Comparison of ENCODE assay signal across 21 mouse cellular contexts in the genomic region with DNA sequence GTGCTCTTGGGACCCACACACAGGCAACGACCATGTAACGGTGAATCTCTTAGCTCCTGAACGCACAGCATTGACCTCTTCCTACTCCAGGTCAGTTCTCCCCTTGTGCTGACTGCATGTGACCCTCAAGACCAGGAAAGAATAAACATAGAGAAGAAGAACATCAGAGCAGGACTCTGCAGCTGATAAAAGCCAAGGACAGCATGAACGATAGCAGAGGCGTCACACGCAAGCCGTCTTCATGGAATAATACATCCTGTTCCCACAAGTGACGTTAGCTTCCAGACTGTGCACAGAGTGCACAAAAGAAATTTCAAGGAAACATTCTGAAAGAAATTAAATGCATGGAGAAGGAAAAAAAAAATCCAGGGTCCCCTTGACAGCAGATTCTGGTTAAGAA.
DNase-seq lines count a peak whose midpoint lies in the region; ATAC-seq and TF ChIP-seq lines count a peak whose summit lies in the region.
"Had no signal": no experiment of that assay in that cellular context is flagged by ENCODE, and none has a peak within 500 bp of the region (broad histone marks: within the 10 kb centered on the region; RNA-seq: fewer than 3 reads in every experiment).

No protein-coding gene starts in this region.

- intact Hi-C loops in heart, postnatal 10 days (cut with DNase I) = loop anchor here (2.0 to 5.0 kb wide), 3 partner anchors 527 to 791 kb away; no protein-coding TSS in a partner anchor

- H3K4me2 ChIP-seq in liver, postnatal 0 days (ENCODE audit: low read depth, low read length) = no peak overlapping the region
- H3K4me2 ChIP-seq: forebrain, embryonic 13.5 days; heart, embryonic 13.5 days; hindbrain, embryonic 12.5 days; hindbrain, embryonic 15.5 days had no signal

- 75% methylated on average over 8 of the region's 8 CpGs for WGBS in liver, postnatal 0 days (ENCODE audit: insufficient replicate concordance)

- H3K27ac ChIP-seq in liver, postnatal 0 days (ENCODE audit: low read depth) = no peak overlapping the region
- H3K27ac ChIP-seq: forebrain, embryonic 10.5 days; forebrain, embryonic 13.5 days; heart, adult 2 months; heart, embryonic 10.5 days; heart, embryonic 13.5 days; hindbrain, embryonic 12.5 days; hindbrain, embryonic 15.5 days had no signal

- no peak for ATAC-seq in liver, postnatal 0 days
- ATAC-seq: activated CD4-positive, CD25-positive, alpha-beta regulatory T cell, adult 4 months; forebrain, embryonic 13.5 days; forebrain, embryonic 16.5 days; intestine, postnatal 0 days had no signal

- no peaks in the 10 kb centered on the region for H3K27me3 ChIP-seq in liver, postnatal 0 days (ENCODE audit: insufficient read depth, low read length)
- H3K27me3 ChIP-seq: forebrain, embryonic 13.5 days; heart, embryonic 13.5 days; hindbrain, embryonic 12.5 days; hindbrain, embryonic 15.5 days had no signal

- no peaks in the 10 kb centered on the region for H3K36me3 ChIP-seq in liver, postnatal 0 days (replicated peaks; ENCODE audit: insufficient read depth, low read length)
- H3K36me3 ChIP-seq: forebrain, embryonic 10.5 days; heart, embryonic 10.5 days; heart, embryonic 13.5 days; hindbrain, embryonic 12.5 days; hindbrain, embryonic 15.5 days had no signal

- H3K4me1 ChIP-seq in liver, postnatal 0 days (ENCODE audit: insufficient read depth) = no peaks in the 10 kb centered on the region

- no peak overlapping the region for H3K4me3 ChIP-seq in liver, postnatal 0 days (ENCODE audit: low read depth, low read length)
- H3K4me3 ChIP-seq: forebrain, embryonic 10.5 days; forebrain, embryonic 13.5 days; heart, adult 2 months; heart, embryonic 10.5 days; heart, embryonic 13.5 days; hindbrain, embryonic 12.5 days; hindbrain, embryonic 15.5 days had no signal

- peak; percentile 49; the same call in 1 of the 2 replicates for TF ChIP-seq EP300 in liver, postnatal 0 days (IDR thresholded peaks at IDR 0.05; ENCODE audit: low read depth)

- no peaks in the 10 kb centered on the region for H3K9me3 ChIP-seq in liver, postnatal 0 days (ENCODE audit: low read length)
- H3K9me3 ChIP-seq: forebrain, embryonic 13.5 days; heart, embryonic 10.5 days; heart, embryonic 13.5 days; hindbrain, embryonic 12.5 days; hindbrain, embryonic 15.5 days had no signal

- no peak overlapping the region for H3K9ac ChIP-seq in liver, postnatal 0 days (replicated peaks)
- H3K9ac ChIP-seq: forebrain, embryonic 13.5 days; heart, embryonic 13.5 days; hindbrain, embryonic 12.5 days; hindbrain, embryonic 15.5 days had no signal

- TF ChIP-seq CTCF in liver, postnatal 0 days (IDR thresholded peaks at IDR 0.05; ENCODE audit: low read depth) = no peak

- peak; percentile 60 to 68 for DNase-seq in adrenal gland, adult (ENCODE audit: inconsistent age in 2 of 2, low spot score in 1 of 2)
- DNase-seq in adrenal gland, postnatal 4 days (ENCODE audit: low spot score in 2 of 2) = no peak
- DNase-seq in liver, postnatal 0 days = no peak
- DNase-seq in liver = no peak
- DNase-seq in adrenal gland, postnatal 36 days = peak; percentile 31 to 33
- no peak for DNase-seq in heart, postnatal 10 days
- DNase-seq: cerebellum, adult 18-20 months; cerebellum, adult 9-10 months; cerebellum, postnatal 14 days; gastrocnemius, postnatal 10 days; gastrocnemius, postnatal 36 days; heart, adult 2 months had no signal

Comparison
In these comparisons a context has a peak if more than half of its experiments do, and no peak if none do; other contexts are left out.
1. DNase-seq: peak in adrenal gland, adult (2 of 2) and adrenal gland, postnatal 36 days (2 of 2); none in adrenal gland, postnatal 4 days (0 of 2), liver, postnatal 0 days (single experiment), liver (single experiment) and heart, postnatal 10 days (0 of 2).